21 mouse cellular contexts compared by ENCODE assay signal in genomic region chr9:92697971-92698370, GRCm38 (mm10).
DNase-seq lines count a peak whose midpoint lies in the region; ATAC-seq and TF ChIP-seq lines count a peak whose summit lies in the region.
"Had no signal": no experiment of that assay in that cellular context is flagged by ENCODE, and none has a peak within 500 bp of the region (broad histone marks: within the 10 kb centered on the region; RNA-seq: fewer than 3 reads in every experiment).

No protein-coding gene starts in this region.

- H3K4me3 ChIP-seq in heart, adult 2 months: no peak overlapping the region
- H3K4me3 ChIP-seq in lung, embryonic 14.5 days (ENCODE audit: low read depth, low read length): no peak overlapping the region
- H3K4me3 ChIP-seq in lung, embryonic 16.5 days (ENCODE audit: low read length): no peak overlapping the region

- no peaks in the 10 kb centered on the region for H3K9me3 ChIP-seq in lung, embryonic 14.5 days (ENCODE audit: low read depth, low read length)
- H3K9me3 ChIP-seq in lung, embryonic 16.5 days (ENCODE audit: control insufficient read depth, low read length): no peaks in the 10 kb centered on the region
- H3K9me3 ChIP-seq: G1E had no signal

- H3K36me3 ChIP-seq in heart, adult 2 months (ENCODE audit: control insufficient read depth, insufficient read depth, low read length): no peaks in the 10 kb centered on the region
- no peaks in the 10 kb centered on the region for H3K36me3 ChIP-seq in lung, embryonic 14.5 days (ENCODE audit: insufficient read depth)
- H3K36me3 ChIP-seq in lung, embryonic 16.5 days (ENCODE audit: control insufficient read depth, insufficient read depth, low read length): no peaks in the 10 kb centered on the region
- H3K36me3 ChIP-seq: G1E had no signal

- no peak overlapping the region for H3K4me2 ChIP-seq in lung, embryonic 14.5 days
- H3K4me2 ChIP-seq in lung, embryonic 16.5 days (ENCODE audit: low read depth, low read length): no peak overlapping the region

- no peak for TF ChIP-seq CTCF in heart, adult 2 months (IDR thresholded peaks at IDR 0.05)
- TF ChIP-seq CTCF in lung, embryonic 14.5 days (IDR thresholded peaks at IDR 0.05; ENCODE audit: low read depth): no peak

- no peaks in the 10 kb centered on the region for H3K79me2 ChIP-seq in heart, adult 2 months (replicated peaks; ENCODE audit: control insufficient read depth, insufficient read depth, low read length)

- peak; percentile 36 for DNase-seq in heart, adult 11 months
- no peak for DNase-seq in heart, adult 2 months
- DNase-seq in lung, embryonic 14.5 days: peak; percentile 79
- no peak for DNase-seq in lung, postnatal 4 days
- DNase-seq in lung, adult 18-20 months: no peak
- DNase-seq: adrenal gland, adult 2 months; adrenal gland, adult 8-10 months; adrenal gland, postnatal 10 days; adrenal gland, postnatal 14 days; adrenal gland, postnatal 25 days; adrenal gland, postnatal 36 days; B cell, adult 2 months; cerebellum, adult 11 months; cerebellum, adult 11-12 months; cerebellum, adult 18-20 months had no signal

- H3K4me1 ChIP-seq in heart, adult 2 months (ENCODE audit: control insufficient read depth, insufficient read depth, low read length): no peaks in the 10 kb centered on the region
- no peaks in the 10 kb centered on the region for H3K4me1 ChIP-seq in lung, embryonic 14.5 days (ENCODE audit: insufficient read depth)
- H3K4me1 ChIP-seq in lung, embryonic 16.5 days (replicated peaks; ENCODE audit: control insufficient read depth, insufficient read depth, low read length): no peaks in the 10 kb centered on the region; the same call in 1 of the 2 replicates

- H3K9ac ChIP-seq in heart, adult 2 months (ENCODE audit: low read depth, low read length): no peak overlapping the region
- no peak overlapping the region for H3K9ac ChIP-seq in lung, embryonic 14.5 days
- no peak overlapping the region for H3K9ac ChIP-seq in lung, embryonic 16.5 days (ENCODE audit: low read length)

- TF ChIP-seq EP300 in heart, adult 2 months (IDR thresholded peaks at IDR 0.05; ENCODE audit: insufficient read depth, low read depth, low read length): no peak

- no peak for TF ChIP-seq POLR2A in heart, adult 2 months (IDR thresholded peaks at IDR 0.05; ENCODE audit: insufficient read depth, low read depth, low read length)

- peak; percentile 80 for ATAC-seq in lung, embryonic 14.5 days (ENCODE audit: insufficient read depth)
- peak; percentile 56; the same call in 1 of the 2 replicates for ATAC-seq in lung, embryonic 16.5 days (ENCODE audit: low read depth)
- ATAC-seq: activated CD4-positive, CD25-positive, alpha-beta regulatory T cell, adult 4 months; CD4-positive, CD25-positive, alpha-beta regulatory T cell, adult 4 months; Patski had no signal

- intact Hi-C loops in heart, adult 2 months (cut with DNase I): no loop called here

- WGBS in heart, adult 2 months: 64% methylated on average over 3 of the region's 3 CpGs
- 36% methylated on average over 3 of the region's 3 CpGs for WGBS in lung, embryonic 14.5 days
- WGBS in lung, embryonic 16.5 days: 47% methylated on average over 3 of the region's 3 CpGs

- H3K27me3 ChIP-seq in heart, adult 2 months (ENCODE audit: control insufficient read depth, insufficient read depth, low read length): no peaks in the 10 kb centered on the region
- H3K27me3 ChIP-seq in lung, embryonic 14.5 days (ENCODE audit: insufficient read depth, low read length): no peaks in the 10 kb centered on the region
- no peaks in the 10 kb centered on the region for H3K27me3 ChIP-seq in lung, embryonic 16.5 days (ENCODE audit: control insufficient read depth, insufficient read depth, low read depth, low read length)
- H3K27me3 ChIP-seq: CH12.LX had no signal

- H3K27ac ChIP-seq in heart, adult 2 months: no peak overlapping the region
- no peak overlapping the region for H3K27ac ChIP-seq in lung, embryonic 14.5 days (ENCODE audit: low read depth)
- no peak overlapping the region for H3K27ac ChIP-seq in lung, embryonic 16.5 days (ENCODE audit: low read length)

Comparison
In these comparisons a context has a peak if more than half of its experiments do, and no peak if none do; other contexts are left out.
1. DNase-seq: peak in heart, adult 11 months (single experiment) and lung, embryonic 14.5 days (single experiment); none in heart, adult 2 months (0 of 2), lung, postnatal 4 days (0 of 2) and lung, adult 18-20 months (0 of 2).